8 mouse cellular contexts compared by ENCODE assay signal in the genomic region with DNA sequence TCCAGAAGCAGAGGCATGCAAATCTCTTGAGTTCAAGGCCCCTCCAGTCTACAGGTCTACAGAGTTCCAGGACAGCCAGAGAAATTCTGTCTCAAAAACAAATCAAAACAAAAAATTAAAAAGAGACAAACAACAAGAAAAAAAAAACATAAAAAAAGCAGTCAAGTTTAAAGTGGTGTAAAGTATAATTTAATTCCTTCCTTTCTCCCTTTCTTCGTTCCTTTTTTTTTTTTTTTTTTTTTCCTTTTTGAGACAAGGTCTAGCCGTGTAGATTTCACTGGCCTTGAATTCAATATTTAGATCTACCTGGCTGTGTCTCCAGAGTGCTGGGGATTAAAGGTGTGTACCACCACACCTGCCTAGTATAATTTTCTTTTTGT. TPM values are rescaled to one million over a fixed set of nuclear protein-coding genes. Genes with fewer than 3 reads are reported as not detected.
DNase-seq lines count a peak whose midpoint lies in the region; ATAC-seq and TF ChIP-seq lines count a peak whose summit lies in the region.

No protein-coding gene starts in this region.

- H3K9ac ChIP-seq in heart, embryonic 12.5 days: no peak overlapping the region
- H3K9ac ChIP-seq in limb, embryonic 15.5 days: no peak overlapping the region
- no peak overlapping the region for H3K9ac ChIP-seq in stomach, postnatal 0 days (ENCODE audit: low read length)

- peak overlapping the region; percentile 92 for H3K4me3 ChIP-seq in heart, embryonic 12.5 days
- no peak overlapping the region; the same call in 1 of the 2 replicates for H3K4me3 ChIP-seq in testis, adult 2 months (ENCODE audit: control insufficient read depth, low read depth, low read length)
- H3K4me3 ChIP-seq in limb, embryonic 15.5 days: peak overlapping the region; percentile 92
- peak overlapping the region; percentile 97; the same call in 1 of the 2 replicates for H3K4me3 ChIP-seq in stomach, postnatal 0 days (ENCODE audit: low read depth, low read length)

- H3K27ac ChIP-seq in heart, embryonic 12.5 days (ENCODE audit: poor library complexity, severe bottlenecking): no peak overlapping the region
- H3K27ac ChIP-seq in testis, adult 2 months (ENCODE audit: control insufficient read depth, insufficient read depth, low read depth, low read length): peak overlapping the region; percentile 78
- H3K27ac ChIP-seq in limb, embryonic 15.5 days: no peak overlapping the region
- H3K27ac ChIP-seq in stomach, postnatal 0 days (replicated peaks): no peak overlapping the region

- no peak for ATAC-seq in heart, embryonic 12.5 days (ENCODE audit: insufficient number of reproducible peaks, low FRiP score)
- ATAC-seq in limb, embryonic 15.5 days (ENCODE audit: insufficient number of reproducible peaks, low FRiP score, low TSS enrichment, low read depth): no peak
- no peak for ATAC-seq in stomach, postnatal 0 days (ENCODE audit: low FRiP score, low TSS enrichment)

- 61% methylated on average over 2 of the region's 2 CpGs for WGBS in heart, embryonic 12.5 days
- WGBS in limb, embryonic 15.5 days: 62% methylated on average over 2 of the region's 2 CpGs
- WGBS in stomach, postnatal 0 days: 73% methylated on average over 2 of the region's 2 CpGs

- TF ChIP-seq POLR2A in testis, adult 2 months (IDR thresholded peaks at IDR 0.05; ENCODE audit: control insufficient read depth, low read depth, low read length): no peak

- no peak for TF ChIP-seq CTCF in testis, adult 2 months (IDR thresholded peaks at IDR 0.05; ENCODE audit: control insufficient read depth, insufficient read depth, insufficient replicate concordance, low read depth, low read length)
- TF ChIP-seq CTCF in stomach, postnatal 0 days (IDR thresholded peaks at IDR 0.05; ENCODE audit: low read depth): no peak

- H3K9me3 ChIP-seq in heart, embryonic 12.5 days (replicated peaks): no peaks in the 10 kb centered on the region
- no peaks in the 10 kb centered on the region for H3K9me3 ChIP-seq in limb, embryonic 15.5 days
- no peaks in the 10 kb centered on the region for H3K9me3 ChIP-seq in stomach, postnatal 0 days (ENCODE audit: control insufficient read depth, low read length)

- no peaks in the 10 kb centered on the region for H3K27me3 ChIP-seq in heart, embryonic 12.5 days (replicated peaks)
- no peaks in the 10 kb centered on the region for H3K27me3 ChIP-seq in testis, adult 2 months (ENCODE audit: control insufficient read depth, insufficient read depth, low read length)
- no peaks in the 10 kb centered on the region for H3K27me3 ChIP-seq in limb, embryonic 15.5 days
- H3K27me3 ChIP-seq in stomach, postnatal 0 days (ENCODE audit: control insufficient read depth, insufficient read depth, low read length): no peaks in the 10 kb centered on the region

- TF ChIP-seq EP300 in stomach, postnatal 0 days (optimal IDR thresholded peaks at IDR 0.05): no peak

- peaks cover 3% of the 10 kb centered on the region; the same call in 1 of the 2 replicates for H3K36me3 ChIP-seq in heart, embryonic 12.5 days
- no peaks in the 10 kb centered on the region for H3K36me3 ChIP-seq in testis, adult 2 months (ENCODE audit: control insufficient read depth, insufficient read depth, low read length)
- no peaks in the 10 kb centered on the region for H3K36me3 ChIP-seq in limb, embryonic 15.5 days
- no peaks in the 10 kb centered on the region for H3K36me3 ChIP-seq in stomach, postnatal 0 days (ENCODE audit: control insufficient read depth, insufficient read depth, low read length)

- H3K4me2 ChIP-seq in heart, embryonic 12.5 days: peak overlapping the region; percentile 91
- H3K4me2 ChIP-seq in limb, embryonic 15.5 days: peak overlapping the region; percentile 76
- H3K4me2 ChIP-seq in stomach, postnatal 0 days (replicated peaks; ENCODE audit: low read depth): peak overlapping the region; percentile 59

- intact Hi-C loops in heart, postnatal 10 days (cut with DNase I): no loop called here

- no peak for DNase-seq in heart, postnatal 10 days
- DNase-seq in testis, postnatal 14 days (ENCODE audit: low spot score): no peak
- DNase-seq in stomach, postnatal 0 days (ENCODE audit: low spot score): no peak
- DNase-seq in embryo, embryonic 11 days: no peak
- no peak for DNase-seq in gastrocnemius, postnatal 4 days (ENCODE audit: low spot score in 2 of 2)

- peaks cover 18% of the 10 kb centered on the region for H3K4me1 ChIP-seq in heart, embryonic 12.5 days (replicated peaks)
- peaks cover 14% of the 10 kb centered on the region for H3K4me1 ChIP-seq in testis, adult 2 months (ENCODE audit: control insufficient read depth, insufficient read depth, low read length)
- H3K4me1 ChIP-seq in limb, embryonic 15.5 days: peaks cover 17% of the 10 kb centered on the region
- H3K4me1 ChIP-seq in stomach, postnatal 0 days (replicated peaks; ENCODE audit: control insufficient read depth, insufficient read depth): 0 out of 2 replicates have a peak, but pooled peaks cover 3% of the 10 kb centered on the region

RNA-seq across cellular contexts. Expression of gene Bod1l, which starts 1.4 kb away (rescaled TPM):
- 15.9 and 17.4 TPM in 2 replicates for polyA plus RNA-seq in heart, embryonic 12.5 days (2016; fragmentation: Nextera tagmentation; extraction: Ambion mirVana)
- total RNA-seq in heart, postnatal 10 days (2021): 10 to 100 TPM; 16.7 to 19.6 TPM
- polyA plus RNA-seq in testis, adult 2 months (2012; rRNA removed): 3.7 and 4.7 TPM in 2 replicates
- polyA plus RNA-seq in limb, embryonic 15.5 days (2015; fragmentation: Nextera tagmentation; extraction: Ambion mirVana): 19.0 and 23.8 TPM in 2 replicates
- 10.6 and 11.3 TPM in 2 replicates for polyA plus RNA-seq in stomach, postnatal 0 days (2015; fragmentation: Nextera tagmentation; extraction: Ambion mirVana)
- total RNA-seq in gastrocnemius, postnatal 4 days (2021): 10 to 100 TPM; 19.4 to 21.9 TPM
